In the genomic region with DNA sequence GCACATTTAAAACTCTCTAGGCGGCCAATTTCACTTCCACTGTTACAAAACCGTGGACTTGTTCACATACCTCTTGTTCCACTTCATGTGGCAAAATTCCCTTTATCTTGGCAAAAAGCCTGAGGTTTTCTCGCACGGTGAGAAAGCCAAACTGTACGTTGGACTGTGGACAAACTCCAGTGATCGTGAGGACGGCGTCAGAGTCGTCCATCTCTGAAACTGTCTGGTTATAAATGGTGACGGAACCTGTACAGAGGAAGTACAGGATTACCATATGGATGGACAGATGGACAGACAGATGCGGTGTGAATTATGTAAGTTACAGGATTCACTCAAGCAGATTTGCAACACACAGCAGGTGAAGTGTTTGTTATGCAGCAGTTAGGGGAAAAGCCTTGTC, we compare ENCODE assay signal across 16 mouse cellular contexts. TPM values are rescaled to one million over a fixed set of nuclear protein-coding genes. Genes with fewer than 3 reads are reported as not detected.
DNase-seq lines count a peak whose midpoint lies in the region; ATAC-seq and TF ChIP-seq lines count a peak whose summit lies in the region.
"Had no signal": no experiment of that assay in that cellular context is flagged by ENCODE, and none has a peak within 500 bp of the region (broad histone marks: within the 10 kb centered on the region; RNA-seq: fewer than 3 reads in every experiment).

No protein-coding gene starts in this region.

- no peaks in the 10 kb centered on the region for H3K36me3 ChIP-seq in kidney, embryonic 14.5 days (ENCODE audit: control insufficient read depth, insufficient read depth, low read length)
- H3K36me3 ChIP-seq in lung, postnatal 0 days (ENCODE audit: insufficient read depth, low read length): no peaks in the 10 kb centered on the region
- H3K36me3 ChIP-seq: neural tube, embryonic 12.5 days had no signal

- TF ChIP-seq EP300 in lung, postnatal 0 days (IDR thresholded peaks at IDR 0.05): no peak

- no peaks in the 10 kb centered on the region for H3K4me1 ChIP-seq in kidney, embryonic 14.5 days (ENCODE audit: control insufficient read depth, insufficient read depth, low read length)
- H3K4me1 ChIP-seq in lung, postnatal 0 days (ENCODE audit: insufficient read depth, low read depth, low read length): no peaks in the 10 kb centered on the region
- H3K4me1 ChIP-seq: neural tube, embryonic 12.5 days had no signal

- no peak overlapping the region for H3K4me3 ChIP-seq in kidney, embryonic 14.5 days (ENCODE audit: low read length)
- H3K4me3 ChIP-seq in lung, postnatal 0 days (ENCODE audit: low read depth, low read length): no peak overlapping the region
- H3K4me3 ChIP-seq: neural tube, embryonic 12.5 days had no signal

- WGBS in kidney, embryonic 14.5 days: 85% methylated on average over 11 of the region's 11 CpGs
- WGBS in lung, postnatal 0 days: 47% methylated on average over 11 of the region's 11 CpGs

- H3K27me3 ChIP-seq in kidney, embryonic 14.5 days (ENCODE audit: control insufficient read depth, insufficient read depth, low read length): no peaks in the 10 kb centered on the region
- H3K27me3 ChIP-seq in lung, postnatal 0 days (replicated peaks; ENCODE audit: insufficient read depth, low read length): no peaks in the 10 kb centered on the region
- H3K27me3 ChIP-seq: neural tube, embryonic 12.5 days had no signal

- H3K4me2 ChIP-seq in kidney, embryonic 14.5 days (replicated peaks; ENCODE audit: low read depth, low read length): no peak overlapping the region
- H3K4me2 ChIP-seq in lung, postnatal 0 days (replicated peaks; ENCODE audit: low read depth, low read length): no peak overlapping the region
- H3K4me2 ChIP-seq: heart, embryonic 11.5 days; neural tube, embryonic 12.5 days had no signal

- H3K9ac ChIP-seq in kidney, embryonic 14.5 days (ENCODE audit: low read depth, low read length): no peak overlapping the region
- no peak overlapping the region for H3K9ac ChIP-seq in lung, postnatal 0 days (replicated peaks; ENCODE audit: low read depth)
- H3K9ac ChIP-seq: neural tube, embryonic 12.5 days had no signal

- DNase-seq in cerebellum, adult 18-20 months: peak; percentile 7 to 18
- no peak for DNase-seq in cerebellum, postnatal 4 days (ENCODE audit: low spot score in 2 of 2)
- peak; percentile 48 for DNase-seq in kidney, adult 8-10 months
- peak; percentile 29 for DNase-seq in lung, postnatal 0 days (ENCODE audit: low spot score)
- no peak for DNase-seq in lung, postnatal 4 days
- DNase-seq in telencephalon, adult 2 months (ENCODE audit: low read depth, low spot score): peak; percentile 15
- no peak for DNase-seq in urinary bladder, postnatal 25 days (ENCODE audit: low spot score)
- DNase-seq: gastrocnemius, postnatal 14 days; heart, postnatal 36 days; left cerebral cortex, postnatal 4 days had no signal

- ATAC-seq in kidney, embryonic 14.5 days (ENCODE audit: low FRiP score, low TSS enrichment): no peak
- ATAC-seq in lung, postnatal 0 days: no peak
- ATAC-seq: forebrain, embryonic 16.5 days; midbrain, embryonic 16.5 days had no signal

- no peaks in the 10 kb centered on the region for H3K9me3 ChIP-seq in kidney, embryonic 14.5 days (ENCODE audit: control insufficient read depth, low read length)
- H3K9me3 ChIP-seq in lung, postnatal 0 days (ENCODE audit: low read length): no peaks in the 10 kb centered on the region
- H3K9me3 ChIP-seq: neural tube, embryonic 12.5 days had no signal

- H3K27ac ChIP-seq in kidney, embryonic 14.5 days (ENCODE audit: low read depth, low read length): no peak overlapping the region
- H3K27ac ChIP-seq in lung, postnatal 0 days (ENCODE audit: low read length): no peak overlapping the region
- H3K27ac ChIP-seq: macrophage; neural tube, embryonic 12.5 days had no signal

- no peak for TF ChIP-seq CTCF in lung, postnatal 0 days (IDR thresholded peaks at IDR 0.05)

RNA-seq across cellular contexts. Expression of a gene that starts 22.6 kb away (rescaled TPM):
- 0.40 and 1.2 TPM in 2 replicates for polyA plus RNA-seq in kidney, embryonic 14.5 days (2014; fragmentation: Nextera tagmentation; extraction: Ambion mirVana)
- polyA plus RNA-seq in lung, postnatal 0 days (2015; fragmentation: Nextera tagmentation; extraction: Ambion mirVana): 0.93 and 1.3 TPM in 2 replicates

RNA-seq across cellular contexts. Expression of a gene that starts 49.6 kb away (rescaled TPM):
- not detected in 2 replicates for polyA plus RNA-seq in kidney, embryonic 14.5 days (2014; fragmentation: Nextera tagmentation; extraction: Ambion mirVana)
- 7.6 and 8.7 TPM in 2 replicates for polyA plus RNA-seq in lung, postnatal 0 days (2015; fragmentation: Nextera tagmentation; extraction: Ambion mirVana)
- polyA plus RNA-seq: heart, embryonic 11.5 days; macrophage had no signal

Comparison
In these comparisons a context has a peak if more than half of its experiments do, and no peak if none do; other contexts are left out.
1. DNase-seq: peak in cerebellum, adult 18-20 months (2 of 2), kidney, adult 8-10 months (2 of 2), lung, postnatal 0 days (single experiment) and telencephalon, adult 2 months (single experiment); none in cerebellum, postnatal 4 days (0 of 2), lung, postnatal 4 days (0 of 2) and urinary bladder, postnatal 25 days (single experiment).